Mouse (Mus musculus) left cerebral cortex, adult 9 months (tissue): ENCODE data around the gene Gm3127.
"Not testable (repeated sequence)": the region's sequence is repeated elsewhere in the genome, so short reads cannot be mapped to it uniquely, and the experiment has no call there.

Source experiments
- DNase-seq, 2 experiments: peaks; one replicate each; pipeline ENCODE4 v3.0.0; 2022; ENCODE audit warnings: low spot score in 2 of 2

Gene Gm3127

DNA sequence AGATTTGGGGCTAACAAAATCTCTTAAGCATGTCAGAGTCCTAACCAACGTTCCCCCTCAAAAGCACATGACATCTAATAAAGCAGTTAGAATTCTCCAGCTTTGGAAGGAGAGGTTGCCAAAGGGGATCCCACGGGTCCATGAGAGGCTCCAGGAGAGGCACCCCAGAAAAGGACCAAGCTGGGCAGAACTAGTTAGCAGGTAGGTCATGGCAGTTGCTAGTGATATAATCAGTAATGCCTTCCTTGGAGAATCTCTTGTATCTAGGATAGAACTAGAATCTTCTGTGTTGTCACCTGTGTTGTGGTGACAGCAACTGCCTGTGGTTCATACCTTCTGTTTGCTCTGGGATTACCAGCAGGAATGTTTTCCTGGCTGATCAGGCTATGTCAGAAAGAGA lies at the start of gene Gm3127:
Gene Gm3127 (plus strand): TSS at position 301 of the 400 bp plus-strand sequence.
- not testable (repeated sequence) for DNase-seq

DNA sequence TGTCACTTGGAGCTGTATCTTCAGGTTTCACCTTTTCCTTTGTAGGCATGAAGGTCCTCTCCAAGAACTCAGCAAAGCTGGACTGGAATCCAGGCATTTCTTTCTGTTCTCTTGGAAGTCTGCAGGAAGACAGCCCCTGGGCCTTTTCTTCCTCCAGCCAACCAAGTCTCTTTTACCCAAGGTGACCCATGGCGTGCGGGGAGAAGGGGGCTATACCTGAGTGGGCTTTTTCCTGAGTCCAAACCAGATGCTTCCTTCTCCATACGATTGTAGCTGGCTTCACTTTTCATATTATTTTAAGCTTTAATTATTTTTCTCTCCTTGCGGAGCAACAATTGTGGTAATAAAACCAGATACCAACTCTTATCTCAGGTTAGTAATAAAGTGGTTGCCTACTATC lies 23.2 kb upstream of the Gm3127 start:
- not testable (repeated sequence) for DNase-seq

- peak in 1 of 2 experiments; percentile 1 for DNase-seq
Measured at GRCm38 (mm10) chr14:4182030-4182429, 17.2 kb downstream of the Gm3127 start.

DNA sequence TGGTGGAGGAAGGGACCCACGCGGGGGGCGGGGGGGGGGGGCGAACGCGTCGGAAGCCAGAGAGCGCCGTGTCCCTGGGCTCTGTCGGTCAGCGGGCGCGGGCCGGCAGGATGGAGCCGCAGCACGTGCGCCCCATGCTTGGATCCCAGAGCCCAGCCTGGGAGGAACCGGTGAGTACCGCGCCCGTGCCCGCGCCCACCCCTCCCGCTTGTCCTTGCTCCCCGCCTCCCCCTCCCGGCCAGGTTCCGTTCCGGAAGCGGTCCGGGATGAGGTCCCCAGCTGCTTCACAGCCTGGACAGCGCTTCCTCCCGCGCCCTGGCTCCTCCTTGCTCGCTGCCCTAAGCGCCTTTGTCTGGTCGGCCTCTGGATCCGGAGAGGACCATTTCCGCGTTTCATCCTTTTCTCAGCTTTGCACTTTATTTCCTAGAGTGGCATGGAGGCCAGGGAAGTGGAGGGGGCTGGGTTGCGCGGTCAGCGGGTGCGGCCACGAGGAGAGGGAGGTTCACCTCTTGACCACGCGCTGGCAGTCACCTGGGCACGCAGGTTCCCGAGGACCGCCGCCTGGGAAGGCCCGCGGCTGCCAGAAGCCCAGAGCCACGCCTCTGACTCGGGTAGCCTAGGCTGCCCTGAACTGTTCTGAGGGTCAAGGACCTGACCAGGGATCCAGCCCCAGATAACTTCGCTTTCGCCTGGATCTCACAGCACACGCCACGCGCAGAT lies 17.8 kb downstream of the Gm3127 start, which contains the start of gene Gm2974:
Gene Gm2974 (plus strand): TSS at position 86 of the 720 bp plus-strand sequence.
- not testable (repeated sequence) for DNase-seq

DNA sequence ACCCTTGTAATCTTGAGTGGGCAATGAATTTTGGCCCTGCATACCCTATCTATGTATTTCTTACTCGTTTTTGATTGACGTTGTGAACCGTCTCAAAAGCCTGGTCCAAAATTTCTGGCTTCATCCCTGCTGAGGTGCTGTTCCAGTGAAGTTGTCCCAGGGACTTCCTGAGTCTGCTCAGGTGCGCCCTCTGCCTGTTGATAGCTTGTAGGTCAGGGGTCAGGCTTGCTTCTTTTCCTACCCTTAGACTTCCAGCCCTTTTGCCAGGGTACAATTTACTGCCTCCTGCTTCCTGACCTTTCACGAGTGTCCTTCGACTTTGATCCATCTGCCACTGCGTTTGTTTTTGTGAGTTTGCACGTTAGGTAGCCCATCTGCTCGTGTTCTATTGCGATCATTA lies 18.5 kb downstream of the Gm3127 start:
- not testable (repeated sequence) for DNase-seq
